Mouse (Mus musculus) lung, adult 18-20 months (tissue): ENCODE measurements around the gene Efna4.

Source experiments
- DNase-seq, 2 experiments: peaks; one replicate each; pipeline ENCODE4 v3.0.0; 2022; ENCODE audit warnings: mixed read lengths in 2 of 2

The Efna4 gene

GRCm38 (mm10) chr3:89337721-89338578 lies at the start of gene Efna4:
Gene Efna4, minus strand, starts transcription at chr3:89338028.
- peak; percentile 49 to 60 for DNase-seq

GRCm38 (mm10) chr3:89386438-89387420 lies 48.9 kb upstream of the Efna4 start:
- no peak for DNase-seq

- DNase-seq, result no peak
Measured at GRCm38 (mm10) chr3:89385451-89385850, 47.6 kb upstream of the Efna4 start.

- peak; percentile 56 to 70 for DNase-seq
Measured at GRCm38 (mm10) chr3:89384331-89385076, 46.7 kb upstream of the Efna4 start.

GRCm38 (mm10) chr3:89383651-89384255 lies 45.9 kb upstream of the Efna4 start:
- DNase-seq, result peak; percentile 49 to 65

GRCm38 (mm10) chr3:89382950-89383349 lies 45.1 kb upstream of the Efna4 start:
- no peak for DNase-seq

- no peak for DNase-seq
Measured at GRCm38 (mm10) chr3:89382033-89382882, 44.4 kb upstream of the Efna4 start.

GRCm38 (mm10) chr3:89381233-89381632 lies 43.4 kb upstream of the Efna4 start:
- DNase-seq, result no peak

GRCm38 (mm10) chr3:89380711-89381110 lies 42.9 kb upstream of the Efna4 start:
- DNase-seq, result no peak

- no peak for DNase-seq
Measured at GRCm38 (mm10) chr3:89380291-89380690, 42.5 kb upstream of the Efna4 start.

GRCm38 (mm10) chr3:89379388-89380131 lies 41.7 kb upstream of the Efna4 start:
- DNase-seq, result no peak

GRCm38 (mm10) chr3:89378394-89379067 lies 40.7 kb upstream of the Efna4 start:
- peak; percentile 80 to 86 for DNase-seq

- DNase-seq, result no peak
Measured at GRCm38 (mm10) chr3:89377831-89378230, 40.0 kb upstream of the Efna4 start.

GRCm38 (mm10) chr3:89373581-89374231 lies 35.9 kb upstream of the Efna4 start:
- DNase-seq, result no peak

GRCm38 (mm10) chr3:89367338-89367737 lies 29.5 kb upstream of the Efna4 start:
- DNase-seq, result no peak

- DNase-seq, result no peak
Measured at GRCm38 (mm10) chr3:89365486-89366414, 27.9 kb upstream of the Efna4 start.

GRCm38 (mm10) chr3:89365153-89365485 lies 27.3 kb upstream of the Efna4 start, which contains the start of gene Dcst1:
Gene Dcst1, minus strand, starts transcription at chr3:89365253.
- DNase-seq, result no peak

GRCm38 (mm10) chr3:89364631-89365030 lies 26.8 kb upstream of the Efna4 start:
- DNase-seq, result no peak
